Mouse (Mus musculus) forebrain, embryonic 10.5 days (tissue): ENCODE results near the gene Adck2. TPM values are rescaled to one million over a fixed set of nuclear protein-coding genes. Genes with fewer than 3 reads are reported as not detected.

Source experiments
- DNase-seq: peaks from one replicate; pipeline ENCODE4 v3.0.0-alpha.2; 2017; ENCODE audit warnings: low spot score; ENCODE audit errors: extremely low spot score
- H3K27ac ChIP-seq: fragments of 300-500 bp; sonication (generic); 2 replicates; pipeline ENCODE4 v1.5.1; 2016; ENCODE audit warnings: mild to moderate bottlenecking
- H3K27me3 ChIP-seq: fragments of 300-500 bp; sonication (generic); 2 replicates; pipeline ENCODE4 v1.6.1; 2016; ENCODE audit warnings: mild to moderate bottlenecking; ENCODE audit not compliant: poor library complexity, severe bottlenecking
- H3K36me3 ChIP-seq: fragments of 300-500 bp; sonication (generic); replicated peaks from 2 replicates; pipeline ENCODE4 v1.6.1; 2016; ENCODE audit warnings: mild to moderate bottlenecking, moderate library complexity
- H3K4me1 ChIP-seq: fragments of 300-500 bp; sonication (generic); 2 replicates; pipeline ENCODE4 v1.6.1; 2016
- H3K4me3 ChIP-seq: fragments of 300-500 bp; sonication (generic); 2 replicates; pipeline ENCODE4 v1.5.1; 2016; ENCODE audit warnings: mild to moderate bottlenecking, moderate library complexity
- H3K9me3 ChIP-seq: fragments of 300-500 bp; sonication (generic); 2 replicates; pipeline ENCODE4 v1.6.1; 2016; ENCODE audit warnings: mild to moderate bottlenecking, moderate library complexity
- WGBS: fragments of 180-500 bp; shearing (Covaris S2); methylation state at CpG from one replicate; pipeline ENCODE4 v1.1.7; 2016; 5-methylcytosine and 5-hydroxymethylcytosine counted together
- polyA plus RNA-seq: library from polyadenylated mRNA; unstranded; fragments of >200 nt; fragmentation: Nextera tagmentation; extraction: Ambion mirVana; gene quantifications from 2 replicates; pipeline ENCODE4 v1.2.1, GENCODE M21; 2016

Adck2 gene
- polyA plus RNA-seq, 1 experiment from 2014 or later, result 22.1 TPM

- H3K36me3 ChIP-seq, result no peaks in the 10 kb centered on the region
- H3K4me1 ChIP-seq, result peaks cover 24% of the 10 kb centered on the region
- no peak overlapping the region for H3K4me3 ChIP-seq
- 83% methylated on average over 3 of the region's 3 CpGs for WGBS
- DNase-seq, result no peak
- H3K27me3 ChIP-seq, result peaks cover 7% of the 10 kb centered on the region; the same call in 1 of the 2 replicates
- H3K27ac ChIP-seq, result no peak overlapping the region
- H3K9me3 ChIP-seq, result no peaks in the 10 kb centered on the region
Observed at GRCm38 (mm10) chr6:39570426-39570825, 3.2 kb upstream of the Adck2 start.

- Histone ChIP-seq H3K4me3 (peak overlapping the region; percentile 85), H3K36me3 (peaks cover 5% of the 10 kb centered on the region), H3K27ac (peak overlapping the region; percentile 92), H3K27me3 (peaks cover 7% of the 10 kb centered on the region; the same call in 1 of the 2 replicates), H3K9me3 (no peaks in the 10 kb centered on the region), H3K4me1 (peaks cover 24% of the 10 kb centered on the region)
- no peak for DNase-seq
- 28% methylated on average over 10 of the region's 10 CpGs for WGBS
Observed at GRCm38 (mm10) chr6:39574555-39574869, 839 bp downstream of the Adck2 start.

GRCm38 (mm10) chr6:39574951-39575350, 1.3 kb downstream of the Adck2 start:
- H3K9me3 ChIP-seq, result no peaks in the 10 kb centered on the region
- peaks cover 9% of the 10 kb centered on the region for H3K36me3 ChIP-seq
- H3K27me3 ChIP-seq, result peaks cover 7% of the 10 kb centered on the region; the same call in 1 of the 2 replicates
- no peak for DNase-seq
- H3K4me3 ChIP-seq, result peak overlapping the region; percentile 85
- no peak overlapping the region for H3K27ac ChIP-seq
- 76% methylated on average over 7 of the region's 7 CpGs for WGBS
- H3K4me1 ChIP-seq, result peaks cover 24% of the 10 kb centered on the region

- Histone ChIP-seq H3K4me1 (peaks cover 6% of the 10 kb centered on the region), H3K36me3 (peaks cover 42% of the 10 kb centered on the region), H3K27ac (no peak overlapping the region), H3K27me3 (no peaks in the 10 kb centered on the region), H3K9me3 (no peaks in the 10 kb centered on the region), H3K4me3 (no peak overlapping the region)
- 93% methylated on average over 7 of the region's 7 CpGs for WGBS
- DNase-seq, result no peak
Observed at GRCm38 (mm10) chr6:39579552-39579951, 5.9 kb downstream of the Adck2 start.

GRCm38 (mm10) chr6:39580558-39580957, 6.9 kb downstream of the Adck2 start:
- H3K27me3 ChIP-seq, result no peaks in the 10 kb centered on the region

GRCm38 (mm10) chr6:39581087-39581784, 7.6 kb downstream of the Adck2 start:
- DNase-seq, result no peak
- Histone ChIP-seq H3K27ac (peak overlapping the region; percentile 20; the same call in 1 of the 2 replicates), H3K9me3 (no peaks in the 10 kb centered on the region), H3K27me3 (no peaks in the 10 kb centered on the region), H3K4me1 (no peaks in the 10 kb centered on the region), H3K36me3 (peaks cover 54% of the 10 kb centered on the region), H3K4me3 (no peak overlapping the region)
- WGBS, result 83% methylated on average over 7 of the region's 7 CpGs

More at GRCm38 (mm10) chr6:39580558-39580957, 6.9 kb downstream of the Adck2 start:
- WGBS, result 63% methylated on average over 2 of the region's 2 CpGs
- H3K27ac ChIP-seq, result no peak overlapping the region
- no peak overlapping the region for H3K4me3 ChIP-seq
- H3K9me3 ChIP-seq, result no peaks in the 10 kb centered on the region
- no peak for DNase-seq
- peaks cover 48% of the 10 kb centered on the region for H3K36me3 ChIP-seq
- no peaks in the 10 kb centered on the region for H3K4me1 ChIP-seq

GRCm38 (mm10) chr6:39585517-39585916, 11.8 kb downstream of the Adck2 start, which contains the start of gene Gm42420:
Gm42420 (plus strand) TSS chr6:39585753.
- Histone ChIP-seq H3K4me1 (no peaks in the 10 kb centered on the region), H3K36me3 (peaks cover 72% of the 10 kb centered on the region), H3K27me3 (no peaks in the 10 kb centered on the region), H3K9me3 (no peaks in the 10 kb centered on the region), H3K27ac (no peak within 1 kb of the TSS), H3K4me3 (no peak within 1 kb of the TSS)
- 89% methylated on average over 6 of the region's 6 CpGs for WGBS
- DNase-seq, result no peak

GRCm38 (mm10) chr6:39591481-39591880, 17.8 kb downstream of the Adck2 start:
- Histone ChIP-seq H3K4me1 (peaks cover 13% of the 10 kb centered on the region), H3K27me3 (no peaks in the 10 kb centered on the region), H3K9me3 (no peaks in the 10 kb centered on the region), H3K27ac (no peak overlapping the region), H3K4me3 (no peak overlapping the region), H3K36me3 (peaks cover 34% of the 10 kb centered on the region)
- no peak for DNase-seq
- WGBS, result 94% methylated on average over 4 of the region's 4 CpGs

GRCm38 (mm10) chr6:39592401-39593214, 18.9 kb downstream of the Adck2 start, which contains the start of gene Ndufb2:
Ndufb2 (plus strand) TSS chr6:39592574.
- Histone ChIP-seq H3K36me3 (peaks cover 35% of the 10 kb centered on the region), H3K27me3 (no peaks in the 10 kb centered on the region), H3K27ac (peak within 1 kb of the TSS; percentile 95), H3K9me3 (no peaks in the 10 kb centered on the region), H3K4me3 (peak within 1 kb of the TSS; percentile 83), H3K4me1 (peaks cover 13% of the 10 kb centered on the region)
- DNase-seq, result peak; percentile 97
- under 1% methylated on average over 56 of the region's 56 CpGs for WGBS

GRCm38 (mm10) chr6:39600851-39601250, 27.2 kb downstream of the Adck2 start:
- DNase-seq, result no peak
- H3K4me3 ChIP-seq, result no peak overlapping the region
- no peak overlapping the region for H3K27ac ChIP-seq
- H3K4me1 ChIP-seq, result no peaks in the 10 kb centered on the region
- 96% methylated on average over 3 of the region's 3 CpGs for WGBS
- no peaks in the 10 kb centered on the region for H3K9me3 ChIP-seq
- H3K27me3 ChIP-seq, result no peaks in the 10 kb centered on the region
- H3K36me3 ChIP-seq, result peaks cover 64% of the 10 kb centered on the region

- DNase-seq, result no peak
- WGBS, result 88% methylated on average over 3 of the region's 3 CpGs
- H3K36me3 ChIP-seq, result peaks cover 58% of the 10 kb centered on the region
- H3K9me3 ChIP-seq, result no peaks in the 10 kb centered on the region
- no peak overlapping the region for H3K4me3 ChIP-seq
- H3K27me3 ChIP-seq, result no peaks in the 10 kb centered on the region
- no peaks in the 10 kb centered on the region for H3K4me1 ChIP-seq
- no peak overlapping the region for H3K27ac ChIP-seq
Observed at GRCm38 (mm10) chr6:39601828-39602227, 28.2 kb downstream of the Adck2 start.

GRCm38 (mm10) chr6:39604565-39604964, 30.9 kb downstream of the Adck2 start:
- Histone ChIP-seq H3K27me3 (no peaks in the 10 kb centered on the region), H3K36me3 (peaks cover 36% of the 10 kb centered on the region), H3K9me3 (no peaks in the 10 kb centered on the region), H3K27ac (no peak overlapping the region), H3K4me3 (no peak overlapping the region), H3K4me1 (no peaks in the 10 kb centered on the region)
- no peak for DNase-seq
- WGBS, result 88% methylated on average over 5 of the region's 5 CpGs

- 92% methylated on average over 6 of the region's 6 CpGs for WGBS
- no peaks in the 10 kb centered on the region for H3K9me3 ChIP-seq
- no peak overlapping the region for H3K4me3 ChIP-seq
- no peak for DNase-seq
- peaks cover 31% of the 10 kb centered on the region for H3K36me3 ChIP-seq
- H3K27ac ChIP-seq, result no peak overlapping the region
- no peaks in the 10 kb centered on the region for H3K27me3 ChIP-seq
- H3K4me1 ChIP-seq, result no peaks in the 10 kb centered on the region
Observed at GRCm38 (mm10) chr6:39606056-39606455, 32.4 kb downstream of the Adck2 start.
